Mouse (Mus musculus) midbrain, postnatal 0 days (tissue): ENCODE data around the gene Cgref1. TPM values are rescaled to one million over a fixed set of nuclear protein-coding genes. Genes with fewer than 3 reads are reported as not detected.
A peak's percentile ranks its signal among the peaks of the same experiment; 100 is the strongest.

ENCODE experiments used
- ATAC-seq: fragments of 200-750 bp; cut with Nextera tagmentation; 2 replicates; pipeline ENCODE4 v1.8.0; 2017; ENCODE audit warnings: moderate number of reproducible peaks, mild to moderate bottlenecking, moderate TSS enrichment, moderate library complexity; ENCODE audit not compliant: low FRiP score
- DNase-seq: peaks from one replicate; pipeline ENCODE4 v3.0.0-alpha.2; 2015; ENCODE audit warnings: low spot score
- H3K27ac ChIP-seq: fragments of 300-500 bp; sonication (generic); 2 replicates; pipeline ENCODE4 v1.5.1; 2014; ENCODE audit warnings: low read depth, mild to moderate bottlenecking, low read length, mixed read lengths
- H3K27me3 ChIP-seq: fragments of 300-500 bp; sonication (generic); 2 replicates; pipeline ENCODE4 v1.6.1; 2014; ENCODE audit warnings: low read length, control low read depth, mixed read lengths; ENCODE audit not compliant: insufficient read depth
- H3K36me3 ChIP-seq: fragments of 300-500 bp; sonication (generic); 2 replicates; pipeline ENCODE4 v1.6.1; 2014; ENCODE audit warnings: low read length, control low read depth, mixed read lengths; ENCODE audit not compliant: insufficient read depth
- H3K4me1 ChIP-seq: fragments of 300-500 bp; sonication (generic); 2 replicates; pipeline ENCODE4 v1.6.1; 2014; ENCODE audit warnings: mild to moderate bottlenecking, control low read depth, antibody characterized with exemption, low read length, mixed read lengths; ENCODE audit not compliant: insufficient read depth
- H3K4me2 ChIP-seq: fragments of 300-500 bp; sonication (generic); 2 replicates; pipeline ENCODE4 v1.6.1; 2014; ENCODE audit warnings: low read depth, mild to moderate bottlenecking, low read length, mixed read lengths; ENCODE audit not compliant: poor library complexity, severe bottlenecking
- H3K4me3 ChIP-seq: fragments of 300-500 bp; sonication (generic); 2 replicates; pipeline ENCODE4 v1.5.1; 2014; ENCODE audit warnings: low read depth, mild to moderate bottlenecking, low read length, moderate library complexity
- H3K9ac ChIP-seq: fragments of 300-500 bp; sonication (generic); replicated peaks from 2 replicates; pipeline ENCODE4 v1.6.1; 2014; ENCODE audit warnings: mild to moderate bottlenecking, low read length, moderate library complexity, mixed read lengths; ENCODE audit not compliant: poor library complexity, severe bottlenecking
- H3K9me3 ChIP-seq: fragments of 300-500 bp; sonication (generic); 2 replicates; pipeline ENCODE4 v1.6.1; 2016; ENCODE audit warnings: low read length, control low read depth
- CTCF ChIP-seq: IDR thresholded peaks from 2 replicates; pipeline ENCODE4 v1.5.1; 2016; ENCODE audit warnings: antibody characterized with exemption, mild to moderate bottlenecking
- WGBS: fragments of 180-500 bp; shearing (Covaris S2); extraction: QIAGEN DNeasy Blood & Tissue Kit; methylation state at CpG from one replicate; pipeline ENCODE4 v1.1.7; 2014; 5-methylcytosine and 5-hydroxymethylcytosine counted together
- polyA plus RNA-seq: library from polyadenylated mRNA; unstranded; fragments of >200 nt; fragmentation: Nextera tagmentation; extraction: Ambion mirVana; gene quantifications from 2 replicates; pipeline ENCODE4 v1.2.1, GENCODE M21; 2015
- total RNA-seq: library from RNA; depleted of rRNA; stranded (reverse); fragments of >200 nt; gene quantifications from 2 replicates; pipeline ENCODE4 v1.2.3, GENCODE M21; 2014

Gene Cgref1
- total and polyA plus RNA-seq, 2 experiments from 2014 or later = 108 to 162 TPM

DNA sequence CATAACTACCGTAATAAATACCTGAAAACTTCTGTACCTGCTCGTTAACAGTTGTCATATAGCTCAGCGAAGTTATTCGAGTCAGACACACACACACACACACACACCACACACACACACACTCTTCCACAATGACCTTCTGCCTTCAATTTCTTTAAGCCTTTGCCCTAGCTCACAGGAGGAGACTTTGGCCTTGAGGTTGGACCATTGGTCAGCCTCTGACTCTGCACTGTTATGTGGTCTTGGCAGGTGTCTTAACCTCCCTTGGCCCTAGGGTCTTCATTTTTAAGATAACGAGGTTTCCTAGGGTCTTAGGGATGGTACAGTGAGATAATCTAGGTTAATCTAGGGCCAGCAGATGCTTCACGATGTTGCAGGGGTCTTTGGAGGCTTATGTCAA is 1.0 kb downstream of the Cgref1 start:
- Histone ChIP-seq H3K9ac (no peak overlapping the region), H3K27me3 (no peaks in the 10 kb centered on the region), H3K27ac (no peak overlapping the region), H3K4me1 (peaks cover 3% of the 10 kb centered on the region; the same call in 1 of the 2 replicates), H3K4me3 (peak overlapping the region; percentile 68), H3K36me3 (no peaks in the 10 kb centered on the region), H3K4me2 (peak overlapping the region; percentile 62), H3K9me3 (no peaks in the 10 kb centered on the region)
- no peak for ATAC-seq
- DNase-seq = no peak
- WGBS = 82% methylated on average over 6 of the region's 6 CpGs
- no peak for TF ChIP-seq CTCF

DNA sequence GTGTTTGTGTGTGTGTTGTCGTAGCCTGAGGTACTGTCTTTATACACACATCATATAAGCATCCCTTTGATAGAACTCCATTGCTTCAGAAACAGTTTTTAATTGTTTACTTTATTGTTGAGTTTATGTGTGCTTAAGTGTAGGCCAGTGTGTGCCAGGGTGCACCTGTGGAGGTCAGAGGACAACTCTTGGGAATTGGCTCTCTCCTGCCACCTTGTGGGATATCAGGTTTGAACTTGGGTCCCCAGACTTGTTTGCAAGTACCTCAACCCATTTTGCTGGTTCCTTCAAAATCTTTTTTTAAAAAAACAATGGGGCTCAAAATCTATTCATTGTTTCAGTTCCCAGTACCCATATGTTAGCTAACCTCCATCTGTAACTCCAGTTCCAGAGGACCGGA is 2.4 kb downstream of the Cgref1 start:
- TF ChIP-seq CTCF = peak; percentile 48
- Histone ChIP-seq H3K36me3 (no peaks in the 10 kb centered on the region), H3K27ac (no peak overlapping the region), H3K4me2 (no peak overlapping the region), H3K4me1 (peaks cover 3% of the 10 kb centered on the region; the same call in 1 of the 2 replicates), H3K9me3 (no peaks in the 10 kb centered on the region), H3K9ac (no peak overlapping the region), H3K27me3 (no peaks in the 10 kb centered on the region), H3K4me3 (no peak overlapping the region)
- ATAC-seq (no peak), DNase-seq (no peak)
- 94% methylated on average over 2 of the region's 2 CpGs for WGBS

DNA sequence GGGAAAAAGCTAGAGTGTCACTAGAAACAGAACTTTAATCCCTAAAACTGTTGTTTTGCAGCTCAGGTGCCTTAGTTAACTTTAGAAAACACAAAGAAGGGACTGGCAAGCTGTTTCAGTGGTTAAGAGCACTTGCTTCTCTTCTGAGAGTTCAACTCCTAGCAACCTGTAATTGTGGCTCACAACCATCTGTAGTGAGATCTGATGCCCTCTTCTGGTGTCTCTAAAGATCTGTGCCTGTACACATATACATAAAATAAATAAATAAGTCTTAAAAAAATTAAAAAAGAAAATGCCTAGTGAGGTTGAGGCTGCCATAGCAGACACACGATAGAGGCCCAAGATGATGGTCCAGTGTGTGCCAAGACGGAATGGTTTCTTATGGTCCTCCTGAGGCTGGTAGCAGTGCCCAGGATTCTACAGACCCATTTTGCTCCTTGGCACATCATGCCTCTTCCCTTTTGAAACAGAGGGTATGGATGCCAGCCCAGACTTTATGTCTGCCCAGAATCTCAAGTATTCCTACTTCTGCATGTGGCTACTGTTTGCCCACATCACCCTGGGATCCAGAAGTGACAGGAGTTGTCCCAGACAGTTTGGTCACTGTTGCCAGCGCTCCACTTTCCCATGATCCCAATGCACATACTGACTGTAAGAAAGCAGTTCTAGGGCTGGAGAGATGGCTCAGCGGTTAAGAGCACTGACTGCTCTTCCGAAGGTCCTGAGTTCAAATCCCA is 10.5 kb downstream of the Cgref1 start:
- H3K9ac ChIP-seq = no peak overlapping the region
- no peaks in the 10 kb centered on the region for H3K4me1 ChIP-seq
- WGBS = 91% methylated on average over 5 of the region's 5 CpGs
- ATAC-seq = no peak
- peaks cover 13% of the 10 kb centered on the region for H3K36me3 ChIP-seq
- no peak overlapping the region for H3K4me2 ChIP-seq
- no peaks in the 10 kb centered on the region for H3K9me3 ChIP-seq
- H3K27ac ChIP-seq = no peak overlapping the region
- TF ChIP-seq CTCF = peak; percentile 42
- peak; percentile 31 for DNase-seq
- H3K27me3 ChIP-seq = no peaks in the 10 kb centered on the region
- H3K4me3 ChIP-seq = no peak overlapping the region

DNA sequence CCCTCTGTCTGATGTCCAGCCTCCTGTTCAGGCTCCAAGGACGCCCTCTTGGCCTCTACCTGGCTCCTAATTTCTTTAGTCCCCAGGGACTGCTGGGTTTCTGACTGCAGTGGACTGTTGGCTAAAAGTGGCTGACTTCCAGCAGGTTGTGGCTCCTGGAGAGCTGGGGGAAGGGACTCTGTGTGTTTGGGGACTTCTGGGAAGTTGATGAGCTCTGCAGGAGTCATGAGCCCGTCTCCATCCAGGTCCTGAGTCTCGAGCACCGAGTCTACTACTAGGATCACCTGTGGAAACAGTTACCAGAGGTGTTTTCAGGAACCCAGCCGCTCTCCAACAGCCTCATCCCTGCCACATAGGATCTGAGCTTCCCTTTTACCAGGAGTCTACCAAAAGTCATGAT is 11.7 kb downstream of the Cgref1 start:
- ATAC-seq = no peak
- H3K27ac ChIP-seq = no peak overlapping the region
- no peak for DNase-seq
- H3K4me2 ChIP-seq = no peak overlapping the region
- no peaks in the 10 kb centered on the region for H3K9me3 ChIP-seq
- no peak overlapping the region for H3K4me3 ChIP-seq
- no peak overlapping the region for H3K9ac ChIP-seq
- no peaks in the 10 kb centered on the region for H3K27me3 ChIP-seq
- 70% methylated on average over 5 of the region's 5 CpGs for WGBS
- TF ChIP-seq CTCF = no peak
- H3K36me3 ChIP-seq = peaks cover 13% of the 10 kb centered on the region
- no peaks in the 10 kb centered on the region for H3K4me1 ChIP-seq

DNA sequence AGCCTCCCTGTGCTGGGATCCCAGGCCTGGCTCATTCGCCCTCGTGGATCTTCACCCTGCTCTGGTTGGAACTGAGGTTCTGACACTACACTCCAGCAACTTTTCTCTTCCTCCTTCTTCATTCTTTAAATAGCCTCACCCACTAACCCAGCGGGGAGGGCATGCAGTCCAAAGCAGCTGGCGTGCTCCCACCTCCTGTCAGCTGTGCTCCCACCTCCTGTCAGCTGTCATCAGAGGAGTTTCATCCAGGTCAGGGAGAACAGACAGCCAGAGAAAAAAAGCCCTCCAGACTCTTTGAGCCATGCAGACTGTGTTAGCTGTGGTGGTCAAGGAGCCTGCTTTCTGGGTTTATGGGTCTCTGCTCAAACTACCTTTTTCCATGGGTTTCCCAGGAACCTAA is 14.0 kb downstream of the Cgref1 start:
- DNase-seq (no peak), ATAC-seq (no peak)
- Histone ChIP-seq H3K4me3 (no peak overlapping the region), H3K27me3 (no peaks in the 10 kb centered on the region), H3K27ac (no peak overlapping the region), H3K9me3 (no peaks in the 10 kb centered on the region), H3K4me1 (no peaks in the 10 kb centered on the region), H3K36me3 (peaks cover 13% of the 10 kb centered on the region), H3K4me2 (no peak overlapping the region), H3K9ac (no peak overlapping the region)
- TF ChIP-seq CTCF = no peak
- 80% methylated on average over 4 of the region's 4 CpGs for WGBS

DNA sequence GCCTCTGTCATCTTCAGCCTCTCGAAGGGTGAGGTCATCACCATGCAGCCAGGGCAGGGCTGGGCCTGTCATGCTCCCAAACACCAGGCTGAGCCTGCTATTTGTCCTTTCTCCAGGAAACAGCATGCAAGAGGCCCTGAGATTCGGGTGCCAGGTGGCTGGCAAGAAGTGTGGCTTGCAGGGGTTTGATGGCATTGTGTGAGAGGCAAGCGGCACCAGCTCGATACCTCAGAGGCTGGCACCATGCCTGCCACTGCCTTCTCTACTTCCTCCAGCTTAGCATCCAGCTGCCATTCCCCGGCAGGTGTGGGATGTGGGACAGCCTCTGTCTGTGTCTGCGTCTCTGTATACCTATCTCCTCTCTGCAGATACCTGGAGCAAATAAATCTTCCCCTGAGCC is 14.5 kb downstream of the Cgref1 start:
- H3K27ac ChIP-seq = no peak overlapping the region
- H3K4me3 ChIP-seq = no peak overlapping the region
- WGBS = 83% methylated on average over 6 of the region's 6 CpGs
- H3K4me1 ChIP-seq = no peaks in the 10 kb centered on the region
- H3K4me2 ChIP-seq = no peak overlapping the region
- no peaks in the 10 kb centered on the region for H3K9me3 ChIP-seq
- no peaks in the 10 kb centered on the region for H3K27me3 ChIP-seq
- TF ChIP-seq CTCF = no peak
- H3K9ac ChIP-seq = no peak overlapping the region
- ATAC-seq (no peak), DNase-seq (no peak)
- peaks cover 13% of the 10 kb centered on the region for H3K36me3 ChIP-seq
